In the genomic region with DNA sequence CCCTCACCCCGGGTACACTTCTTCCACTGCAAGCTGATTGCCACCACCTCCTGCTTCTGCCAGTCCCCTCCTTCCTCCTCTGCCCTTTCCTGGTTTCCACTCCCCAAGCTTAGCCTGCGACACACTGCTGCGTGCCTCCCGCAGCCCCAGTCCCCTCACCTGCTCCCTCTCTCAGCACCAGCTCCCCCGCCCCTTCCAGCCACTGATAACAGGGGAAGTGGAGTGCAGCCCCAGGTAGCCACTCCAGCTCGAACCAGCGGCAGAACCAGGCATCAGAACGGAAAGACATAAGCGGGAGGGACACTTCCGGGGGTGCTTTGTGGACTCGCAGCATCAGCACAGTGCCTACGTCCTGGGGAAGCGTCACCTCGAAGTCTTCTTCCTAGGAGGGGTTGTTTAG, we compare ENCODE assay signal across 8 mouse cellular contexts. TPM values are rescaled to one million over a fixed set of nuclear protein-coding genes. Genes with fewer than 3 reads are reported as not detected.
DNase-seq lines count a peak whose midpoint lies in the region; ATAC-seq and TF ChIP-seq lines count a peak whose summit lies in the region.

No protein-coding gene starts in this region.

- H3K27me3 ChIP-seq in hindbrain, embryonic 12.5 days: peaks cover 32% of the 10 kb centered on the region
- H3K27me3 ChIP-seq in midbrain, embryonic 16.5 days (ENCODE audit: control insufficient read depth, insufficient read depth, low read depth, low read length): peaks cover 14% of the 10 kb centered on the region

- peak overlapping the region; percentile 50 for H3K4me3 ChIP-seq in layer of hippocampus, adult 2 months
- 0 out of 2 replicates have a peak overlapping the region, but pooled peaks have one; percentile 5 for H3K4me3 ChIP-seq in brown adipose tissue, adult 24 weeks (ENCODE audit: insufficient read depth, low read depth, low read length)
- H3K4me3 ChIP-seq in hindbrain, embryonic 12.5 days: peak overlapping the region; percentile 15
- H3K4me3 ChIP-seq in midbrain, embryonic 16.5 days (ENCODE audit: low read depth, low read length): peak overlapping the region; percentile 28

- peak overlapping the region; percentile 42 for H3K4me2 ChIP-seq in hindbrain, embryonic 12.5 days (replicated peaks)
- peak overlapping the region; percentile 52 for H3K4me2 ChIP-seq in midbrain, embryonic 16.5 days (ENCODE audit: low read length)

- ATAC-seq in hindbrain, embryonic 12.5 days (ENCODE audit: low FRiP score): no peak
- no peak for ATAC-seq in midbrain, embryonic 16.5 days

- H3K9me3 ChIP-seq in hindbrain, embryonic 12.5 days (replicated peaks): no peaks in the 10 kb centered on the region
- no peaks in the 10 kb centered on the region for H3K9me3 ChIP-seq in midbrain, embryonic 16.5 days (replicated peaks; ENCODE audit: control insufficient read depth, low read length, poor library complexity, severe bottlenecking)

- WGBS in hindbrain, embryonic 12.5 days: 3% methylated on average over 14 of the region's 14 CpGs
- WGBS in midbrain, embryonic 16.5 days: 2% methylated on average over 14 of the region's 14 CpGs

- H3K9ac ChIP-seq in hindbrain, embryonic 12.5 days: peak overlapping the region; percentile 32; the same call in 1 of the 2 replicates
- peak overlapping the region; percentile 47 for H3K9ac ChIP-seq in midbrain, embryonic 16.5 days (ENCODE audit: low read depth, low read length)

- TF ChIP-seq CTCF in layer of hippocampus, adult 2 months (conservative IDR thresholded peaks at IDR 0.05): no peak

- H3K36me3 ChIP-seq in hindbrain, embryonic 12.5 days: no peaks in the 10 kb centered on the region
- H3K36me3 ChIP-seq in midbrain, embryonic 16.5 days (ENCODE audit: control insufficient read depth, insufficient read depth, low read length): no peaks in the 10 kb centered on the region

- DNase-seq in layer of hippocampus, adult 2 months (ENCODE audit: low spot score in 2 of 2): no peak
- no peak for DNase-seq in layer of hippocampus, adult 8-10 months (ENCODE audit: low spot score in 2 of 2)
- no peak for DNase-seq in spleen, postnatal 14 days (ENCODE audit: low spot score in 2 of 2)
- DNase-seq in frontal cortex, postnatal 25 days (ENCODE audit: low spot score in 2 of 2): no peak
- DNase-seq in layer of hippocampus, adult 9-11 months: no peak

- H3K27ac ChIP-seq in layer of hippocampus, adult 2 months: peak overlapping the region; percentile 39; the same call in 1 of the 2 replicates
- H3K27ac ChIP-seq in brown adipose tissue, adult 24 weeks (replicated peaks; ENCODE audit: low read depth, low read length): no peak overlapping the region
- no peak overlapping the region for H3K27ac ChIP-seq in hindbrain, embryonic 12.5 days
- H3K27ac ChIP-seq in midbrain, embryonic 16.5 days (ENCODE audit: low read length): no peak overlapping the region

- no peaks in the 10 kb centered on the region for H3K4me1 ChIP-seq in brown adipose tissue, adult 24 weeks (ENCODE audit: control insufficient read depth, insufficient read depth, insufficient read length, low read length)
- H3K4me1 ChIP-seq in hindbrain, embryonic 12.5 days: 0 out of 2 replicates have a peak, but pooled peaks cover 6% of the 10 kb centered on the region
- H3K4me1 ChIP-seq in midbrain, embryonic 16.5 days (ENCODE audit: control insufficient read depth, insufficient read depth, low read length): peaks cover 4% of the 10 kb centered on the region; the same call in 1 of the 2 replicates

RNA-seq across cellular contexts. Expression of gene Alox8, which starts 0.4 kb away (rescaled TPM):
- total RNA-seq in layer of hippocampus, adult 2 months (2021): 1 to 10 TPM; 7.5 to 8.2 TPM
- 10 to 100 TPM in 1 of 4 experiments, 1 to 10 TPM in 3; 8.4 to 10.1 (median 9.3) TPM for total RNA-seq in layer of hippocampus, adult 8-10 months (2022)
- not detected in 2 replicates for polyA plus RNA-seq in brown adipose tissue, adult 24 weeks (2012; ENCODE audit: insufficient read depth, insufficient read length, missing spikeins)
- 0.06 and 0.07 TPM in 2 replicates for polyA plus RNA-seq in hindbrain, embryonic 12.5 days (2016; fragmentation: Nextera tagmentation; extraction: Ambion mirVana)
- polyA plus RNA-seq in midbrain, embryonic 16.5 days (2015; fragmentation: Nextera tagmentation; extraction: Ambion mirVana): 0.59 and 0.72 TPM in 2 replicates

RNA-seq across cellular contexts. Expression of gene Gucy2e, which starts 39.6 kb away (rescaled TPM):
- total RNA-seq in layer of hippocampus, adult 2 months (2021): 1 to 10 TPM; 2.1 to 2.3 TPM
- total RNA-seq in layer of hippocampus, adult 8-10 months (2022): 1 to 10 TPM; 1.6 to 2.0 (median 1.8) TPM
- not detected in 2 replicates for polyA plus RNA-seq in brown adipose tissue, adult 24 weeks (2012; ENCODE audit: insufficient read depth, insufficient read length, missing spikeins)
- 0.04 and 0.13 TPM in 2 replicates for polyA plus RNA-seq in hindbrain, embryonic 12.5 days (2016; fragmentation: Nextera tagmentation; extraction: Ambion mirVana)
- 0.51 and 0.67 TPM in 2 replicates for polyA plus RNA-seq in midbrain, embryonic 16.5 days (2015; fragmentation: Nextera tagmentation; extraction: Ambion mirVana)

RNA-seq across cellular contexts. Expression of gene Alox12b, which starts 40.4 kb away (rescaled TPM):
- total RNA-seq in layer of hippocampus, adult 2 months (2021): 10 to 100 TPM in 1 of 2 experiments, 1 to 10 TPM in 1; 8.7 to 12.2 TPM
- 10 to 100 TPM in 2 of 4 experiments, 1 to 10 TPM in 2; 5.9 to 14.5 (median 10.5) TPM for total RNA-seq in layer of hippocampus, adult 8-10 months (2022)
- polyA plus RNA-seq in brown adipose tissue, adult 24 weeks (2012; ENCODE audit: insufficient read depth, insufficient read length, missing spikeins): not detected in 2 replicates
- polyA plus RNA-seq in hindbrain, embryonic 12.5 days (2016; fragmentation: Nextera tagmentation; extraction: Ambion mirVana): 0.12 TPM in 2 replicates
- 0.50 and 0.53 TPM in 2 replicates for polyA plus RNA-seq in midbrain, embryonic 16.5 days (2015; fragmentation: Nextera tagmentation; extraction: Ambion mirVana)
